Comparison of ENCODE assay signal across 15 mouse cellular contexts in the genomic region with DNA sequence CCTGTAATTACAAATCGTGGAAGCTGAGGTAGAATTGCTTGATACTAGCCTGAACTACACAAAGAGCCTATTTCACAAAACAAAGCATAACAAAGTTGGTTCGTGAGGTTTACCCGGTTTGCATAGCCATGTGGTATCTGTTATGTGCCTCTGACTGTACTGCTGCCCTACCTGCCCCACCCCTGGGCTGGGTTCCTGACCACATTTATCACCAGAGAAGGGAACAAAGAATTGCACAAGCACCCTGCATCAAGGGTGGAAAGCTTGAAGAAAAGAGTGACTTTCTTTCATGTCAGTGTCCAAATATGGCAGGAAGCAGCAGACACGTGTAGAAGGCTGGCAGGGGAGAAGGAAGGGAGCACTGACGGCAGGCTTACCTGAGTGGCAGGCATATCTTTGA. TPM values are rescaled to one million over a fixed set of nuclear protein-coding genes. Genes with fewer than 3 reads are reported as not detected.
A peak's percentile ranks its signal among the peaks of the same experiment; 100 is the strongest.
DNase-seq lines count a peak whose midpoint lies in the region; ATAC-seq and TF ChIP-seq lines count a peak whose summit lies in the region.
"Had no signal": no experiment of that assay in that cellular context is flagged by ENCODE, and none has a peak within 500 bp of the region (broad histone marks: within the 10 kb centered on the region; RNA-seq: fewer than 3 reads in every experiment).

No protein-coding gene starts in this region.

- no peak for DNase-seq in liver, postnatal 0 days
- no peak for DNase-seq in liver
- DNase-seq in ZHBTc4 (ENCODE audit: low read depth, low spot score) = peak; percentile 34
- peak; percentile 70 for DNase-seq in thymus, postnatal 0 days (ENCODE audit: low spot score)
- DNase-seq in urinary bladder, adult 18-20 months (ENCODE audit: low spot score in 2 of 2) = no peak
- no peak for DNase-seq in frontal cortex, postnatal 25 days (ENCODE audit: low spot score in 2 of 2)
- no peak for DNase-seq in heart, postnatal 10 days
- DNase-seq: cerebellum, postnatal 25 days; midbrain, embryonic 14.5 days had no signal

- H3K36me3 ChIP-seq in liver, postnatal 0 days (replicated peaks; ENCODE audit: insufficient read depth, low read length) = peaks cover 3% of the 10 kb centered on the region

- no peak for ATAC-seq in liver, postnatal 0 days
- peak; percentile 85 for ATAC-seq in megakaryocyte progenitor cell, adult 5-6 weeks (replicated peaks; ENCODE audit: poor library complexity)

- intact Hi-C loops in heart, postnatal 10 days (cut with DNase I) = no loop called here

- no peak overlapping the region for H3K9ac ChIP-seq in liver, postnatal 0 days (replicated peaks)
- H3K9ac ChIP-seq: hindbrain, embryonic 15.5 days; liver, embryonic 14.5 days had no signal

- H3K27me3 ChIP-seq in liver, postnatal 0 days (ENCODE audit: insufficient read depth, low read length) = no peaks in the 10 kb centered on the region
- H3K27me3 ChIP-seq: hindbrain, embryonic 15.5 days had no signal

- H3K4me3 ChIP-seq in liver, postnatal 0 days (ENCODE audit: low read depth, low read length) = no peak overlapping the region
- H3K4me3 ChIP-seq: heart, embryonic 10.5 days; hindbrain, embryonic 15.5 days had no signal

- TF ChIP-seq EP300 in liver, postnatal 0 days (IDR thresholded peaks at IDR 0.05; ENCODE audit: low read depth) = no peak

- H3K4me1 ChIP-seq in liver, postnatal 0 days (ENCODE audit: insufficient read depth) = 0 out of 2 replicates have a peak, but pooled peaks cover 2% of the 10 kb centered on the region
- H3K4me1 ChIP-seq: hindbrain, embryonic 15.5 days had no signal

- WGBS in liver, postnatal 0 days (ENCODE audit: insufficient replicate concordance) = 60% methylated on average over 5 of the region's 5 CpGs

- TF ChIP-seq CTCF in liver, postnatal 0 days (IDR thresholded peaks at IDR 0.05; ENCODE audit: low read depth) = no peak

- peak overlapping the region; percentile 57; the same call in 1 of the 2 replicates for H3K27ac ChIP-seq in liver, postnatal 0 days (ENCODE audit: low read depth)
- H3K27ac ChIP-seq: heart, embryonic 10.5 days; hindbrain, embryonic 15.5 days; liver, embryonic 14.5 days had no signal

- no peak overlapping the region for H3K4me2 ChIP-seq in liver, postnatal 0 days (ENCODE audit: low read depth, low read length)
- H3K4me2 ChIP-seq: hindbrain, embryonic 15.5 days had no signal

- no peaks in the 10 kb centered on the region for H3K9me3 ChIP-seq in liver, postnatal 0 days (ENCODE audit: low read length)
- H3K9me3 ChIP-seq: heart, embryonic 10.5 days; hindbrain, embryonic 15.5 days had no signal

RNA-seq across cellular contexts. Expression of gene Limd2, which starts 6.8 kb away (rescaled TPM):
- 77.5 and 77.7 TPM in 2 replicates for polyA plus RNA-seq in liver, postnatal 0 days (2015; fragmentation: Nextera tagmentation; extraction: Ambion mirVana)
- 169 and 172 TPM in 2 replicates for total RNA-seq in megakaryocyte progenitor cell, adult 5-6 weeks (2015)
- 37.4 and 40.8 TPM in 2 replicates for total RNA-seq in megakaryocyte progenitor cell, adult 5-6 weeks (2017)
- 968 and 1,023 TPM in 2 replicates for polyA plus RNA-seq in thymus, postnatal 0 days (2015; fragmentation: Nextera tagmentation; extraction: Ambion mirVana)
- total RNA-seq in heart, postnatal 10 days (2021) = 10 to 100 TPM; 13.6 to 14.1 TPM

RNA-seq across cellular contexts. Expression of gene Gm10840, which starts 6.8 kb away (rescaled TPM):
- not detected in 2 replicates for polyA plus RNA-seq in liver, postnatal 0 days (2015; fragmentation: Nextera tagmentation; extraction: Ambion mirVana)
- 2.6 and 4.4 TPM in 2 replicates for total RNA-seq in megakaryocyte progenitor cell, adult 5-6 weeks (2015)
- not detected in 2 replicates for total RNA-seq in megakaryocyte progenitor cell, adult 5-6 weeks (2017)
- polyA plus RNA-seq in thymus, postnatal 0 days (2015; fragmentation: Nextera tagmentation; extraction: Ambion mirVana) = 0.54 and 0.78 TPM in 2 replicates
- total RNA-seq in heart, postnatal 10 days (2021) = not detected
- polyA plus RNA-seq: brain, embryonic 14.5 days; heart, embryonic 10.5 days; large intestine, adult 2 months; liver, embryonic 14.5 days; midbrain, embryonic 14.5 days had no signal

RNA-seq across cellular contexts. Expression of gene Strada, which starts 34.5 kb away (rescaled TPM):
- polyA plus RNA-seq in liver, postnatal 0 days (2015; fragmentation: Nextera tagmentation; extraction: Ambion mirVana) = 4.6 and 4.9 TPM in 2 replicates
- 27.0 and 31.6 TPM in 2 replicates for total RNA-seq in megakaryocyte progenitor cell, adult 5-6 weeks (2015)
- 20.1 and 21.7 TPM in 2 replicates for total RNA-seq in megakaryocyte progenitor cell, adult 5-6 weeks (2017)
- polyA plus RNA-seq in thymus, postnatal 0 days (2015; fragmentation: Nextera tagmentation; extraction: Ambion mirVana) = 18.9 and 21.6 TPM in 2 replicates
- total RNA-seq in heart, postnatal 10 days (2021) = 10 to 100 TPM; 11.1 to 12.9 TPM

RNA-seq across cellular contexts. Expression of gene Ccdc47, which starts 48.7 kb away (rescaled TPM):
- polyA plus RNA-seq in liver, postnatal 0 days (2015; fragmentation: Nextera tagmentation; extraction: Ambion mirVana) = 33.4 and 34.6 TPM in 2 replicates
- 41.7 and 51.3 TPM in 2 replicates for total RNA-seq in megakaryocyte progenitor cell, adult 5-6 weeks (2015)
- total RNA-seq in megakaryocyte progenitor cell, adult 5-6 weeks (2017) = 138 and 195 TPM in 2 replicates
- polyA plus RNA-seq in thymus, postnatal 0 days (2015; fragmentation: Nextera tagmentation; extraction: Ambion mirVana) = 57.0 and 63.1 TPM in 2 replicates
- 10 to 100 TPM; 79.9 to 83.2 TPM for total RNA-seq in heart, postnatal 10 days (2021)

RNA-seq across cellular contexts. Expression of gene Ddx42, which starts 49.3 kb away (rescaled TPM):
- polyA plus RNA-seq in liver, postnatal 0 days (2015; fragmentation: Nextera tagmentation; extraction: Ambion mirVana) = 15.9 and 17.8 TPM in 2 replicates
- 39.8 and 47.9 TPM in 2 replicates for total RNA-seq in megakaryocyte progenitor cell, adult 5-6 weeks (2015)
- 68.8 and 101 TPM in 2 replicates for total RNA-seq in megakaryocyte progenitor cell, adult 5-6 weeks (2017)
- polyA plus RNA-seq in thymus, postnatal 0 days (2015; fragmentation: Nextera tagmentation; extraction: Ambion mirVana) = 58.3 and 67.8 TPM in 2 replicates
- total RNA-seq in heart, postnatal 10 days (2021) = 10 to 100 TPM; 37.3 to 38.8 TPM

Comparison
In these comparisons a context has a peak if more than half of its experiments do, and no peak if none do; other contexts are left out.
1. DNase-seq: peak in ZHBTc4 (single experiment) and thymus, postnatal 0 days (single experiment); none in liver, postnatal 0 days (single experiment), liver (single experiment), urinary bladder, adult 18-20 months (0 of 2), frontal cortex, postnatal 25 days (0 of 2) and heart, postnatal 10 days (0 of 2).